Mouse (Mus musculus) bone marrow macrophage, adult 2 months (primary cell): Measurements from ENCODE around the gene Atp4b.

ENCODE experiments used
- CTCF ChIP-seq: IDR thresholded peaks from 2 replicates; pipeline ENCODE4 v1.5.1; 2012; ENCODE audit warnings: low read depth, mild to moderate bottlenecking, low read length, moderate library complexity
- POLR2A ChIP-seq: IDR thresholded peaks from 2 replicates; pipeline ENCODE4 v1.6.1; 2012; ENCODE audit warnings: mild to moderate bottlenecking, low read depth, low read length, borderline replicate concordance

GRCm38 (mm10) chr8:13360213-13360612 lies 36.4 kb downstream of the Atp4b start:
- no peak for TF ChIP-seq POLR2A
- TF ChIP-seq CTCF, result no peak
